Mouse (Mus musculus): Measurements from ENCODE around the gene Dnajc11. TPM values are rescaled to one million over a fixed set of nuclear protein-coding genes. Genes with fewer than 3 reads are reported as not detected.

The Dnajc11 gene
- polyA plus RNA-seq, 2 experiments: 50.9 to 56.9 TPM

- Histone ChIP-seq H3K36me3 (ENCODE audit: control insufficient read depth, insufficient read depth, low read length) (peaks cover 71% of the 10 kb centered on the region), H3K27me3 (ENCODE audit: control insufficient read depth, insufficient read depth, low read length) (no peaks in the 10 kb centered on the region), H3K27ac (replicated peaks; ENCODE audit: low read depth, low read length) (no peak overlapping the region), H3K9me3 (ENCODE audit: control insufficient read depth, low read length) (no peaks in the 10 kb centered on the region), H3K9ac (ENCODE audit: low read depth, low read length, severe bottlenecking) (no peak overlapping the region), H3K4me2 (replicated peaks; ENCODE audit: low read depth, low read length, severe bottlenecking) (no peak overlapping the region), H3K4me1 (ENCODE audit: control insufficient read depth, insufficient read depth, low read length) (no peaks in the 10 kb centered on the region), H3K4me3 (replicated peaks; ENCODE audit: low read length) (no peak overlapping the region)
- no peak for TF ChIP-seq POLR2A (IDR thresholded peaks at IDR 0.05; ENCODE audit: borderline replicate concordance, extremely low read depth, insufficient read depth, insufficient read length)
- ATAC-seq (ENCODE audit: low FRiP score, low read depth): no peak
- WGBS: 69% methylated on average over 6 of the region's 6 CpGs
- DNase-seq (ENCODE audit: low spot score): no peak
Measured at GRCm38 (mm10) chr4:151953209-151953608, 19.7 kb downstream of the Dnajc11 start.

- Histone ChIP-seq H3K27me3 (ENCODE audit: control insufficient read depth, insufficient read depth, low read length) (no peaks in the 10 kb centered on the region), H3K9me3 (ENCODE audit: control insufficient read depth, low read length) (no peaks in the 10 kb centered on the region), H3K4me2 (replicated peaks; ENCODE audit: low read depth, low read length, severe bottlenecking) (no peak overlapping the region), H3K27ac (replicated peaks; ENCODE audit: low read depth, low read length) (no peak overlapping the region), H3K4me1 (ENCODE audit: control insufficient read depth, insufficient read depth, low read length) (no peaks in the 10 kb centered on the region), H3K4me3 (replicated peaks; ENCODE audit: low read length) (no peak overlapping the region), H3K9ac (ENCODE audit: low read depth, low read length, severe bottlenecking) (no peak overlapping the region), H3K36me3 (ENCODE audit: control insufficient read depth, insufficient read depth, low read length) (peaks cover 82% of the 10 kb centered on the region)
- no peak for ATAC-seq (ENCODE audit: low FRiP score, low read depth)
- no peak for DNase-seq (ENCODE audit: low spot score)
- no peak for TF ChIP-seq POLR2A (IDR thresholded peaks at IDR 0.05; ENCODE audit: borderline replicate concordance, extremely low read depth, insufficient read depth, insufficient read length)
- WGBS: 100% methylated on average over 1 of the region's 1 CpGs
Measured at GRCm38 (mm10) chr4:151955791-151956190, 22.3 kb downstream of the Dnajc11 start.

- ATAC-seq (ENCODE audit: low FRiP score, low read depth): no peak
- Histone ChIP-seq H3K27me3 (ENCODE audit: control insufficient read depth, insufficient read depth, low read length) (no peaks in the 10 kb centered on the region), H3K27ac (replicated peaks; ENCODE audit: low read depth, low read length) (no peak overlapping the region), H3K4me3 (replicated peaks; ENCODE audit: low read length) (no peak overlapping the region), H3K4me2 (replicated peaks; ENCODE audit: low read depth, low read length, severe bottlenecking) (no peak overlapping the region), H3K9ac (ENCODE audit: low read depth, low read length, severe bottlenecking) (no peak overlapping the region), H3K9me3 (ENCODE audit: control insufficient read depth, low read length) (no peaks in the 10 kb centered on the region), H3K4me1 (ENCODE audit: control insufficient read depth, insufficient read depth, low read length) (no peaks in the 10 kb centered on the region), H3K36me3 (ENCODE audit: control insufficient read depth, insufficient read depth, low read length) (peaks cover 75% of the 10 kb centered on the region)
- no peak for TF ChIP-seq POLR2A (IDR thresholded peaks at IDR 0.05; ENCODE audit: borderline replicate concordance, extremely low read depth, insufficient read depth, insufficient read length)
- WGBS: 91% methylated on average over 9 of the region's 9 CpGs
- no peak for DNase-seq (ENCODE audit: low spot score)
Measured at GRCm38 (mm10) chr4:151957584-151958315, 24.3 kb downstream of the Dnajc11 start.

GRCm38 (mm10) chr4:151959849-151960512, 26.5 kb downstream of the Dnajc11 start:
- Histone ChIP-seq H3K27me3 (ENCODE audit: control insufficient read depth, insufficient read depth, low read length) (no peaks in the 10 kb centered on the region), H3K4me1 (ENCODE audit: control insufficient read depth, insufficient read depth, low read length) (no peaks in the 10 kb centered on the region), H3K27ac (replicated peaks; ENCODE audit: low read depth, low read length) (no peak overlapping the region), H3K4me2 (replicated peaks; ENCODE audit: low read depth, low read length, severe bottlenecking) (no peak overlapping the region), H3K9ac (ENCODE audit: low read depth, low read length, severe bottlenecking) (no peak overlapping the region), H3K36me3 (ENCODE audit: control insufficient read depth, insufficient read depth, low read length) (peaks cover 67% of the 10 kb centered on the region), H3K4me3 (replicated peaks; ENCODE audit: low read length) (no peak overlapping the region), H3K9me3 (ENCODE audit: control insufficient read depth, low read length) (no peaks in the 10 kb centered on the region)
- ATAC-seq (ENCODE audit: low FRiP score, low read depth) (no peak), DNase-seq (ENCODE audit: low spot score) (no peak)
- no peak for TF ChIP-seq POLR2A (IDR thresholded peaks at IDR 0.05; ENCODE audit: borderline replicate concordance, extremely low read depth, insufficient read depth, insufficient read length)
- 92% methylated on average over 11 of the region's 11 CpGs for WGBS

GRCm38 (mm10) chr4:151960513-151960854, 27.0 kb downstream of the Dnajc11 start:
- no peak overlapping the region for H3K27ac ChIP-seq (replicated peaks; ENCODE audit: low read depth, low read length)
- H3K4me1 ChIP-seq (ENCODE audit: control insufficient read depth, insufficient read depth, low read length): no peaks in the 10 kb centered on the region
- no peak overlapping the region for H3K9ac ChIP-seq (ENCODE audit: low read depth, low read length, severe bottlenecking)
- WGBS: 73% methylated on average over 3 of the region's 3 CpGs
- ATAC-seq (ENCODE audit: low FRiP score, low read depth) (no peak), DNase-seq (ENCODE audit: low spot score) (no peak)
- H3K4me3 ChIP-seq (replicated peaks; ENCODE audit: low read length): no peak overlapping the region
- H3K4me2 ChIP-seq (replicated peaks; ENCODE audit: low read depth, low read length, severe bottlenecking): no peak overlapping the region
- peaks cover 66% of the 10 kb centered on the region for H3K36me3 ChIP-seq (ENCODE audit: control insufficient read depth, insufficient read depth, low read length)
- H3K9me3 ChIP-seq (ENCODE audit: control insufficient read depth, low read length): no peaks in the 10 kb centered on the region
- no peaks in the 10 kb centered on the region for H3K27me3 ChIP-seq (ENCODE audit: control insufficient read depth, insufficient read depth, low read length)
- TF ChIP-seq POLR2A (IDR thresholded peaks at IDR 0.05; ENCODE audit: borderline replicate concordance, extremely low read depth, insufficient read depth, insufficient read length): no peak
